Mouse (Mus musculus): Measurements from ENCODE around the gene Tlcd1. TPM values are rescaled to one million over a fixed set of nuclear protein-coding genes. Genes with fewer than 3 reads are reported as not detected.

Gene Tlcd1
- polyA plus RNA-seq, 1 experiment = 17.4 TPM

GRCm38 (mm10) chr11:78146707-78147543 lies 29.6 kb upstream of the Tlcd1 start:
- TF ChIP-seq POLR2AphosphoS2 (IDR thresholded peaks at IDR 0.05; ENCODE audit: insufficient read length, low read depth) (no peak), MAX (IDR thresholded peaks at IDR 0.05; ENCODE audit: low read depth) (no peak), TCF12 (IDR thresholded peaks at IDR 0.05; ENCODE audit: insufficient read depth, poor library complexity, severe bottlenecking) (no peak), TCF3 (IDR thresholded peaks at IDR 0.05; ENCODE audit: insufficient read length, low read depth) (no peak), CEBPB (IDR thresholded peaks at IDR 0.05; ENCODE audit: insufficient read depth, poor library complexity, severe bottlenecking) (no peak), USF1 (IDR thresholded peaks at IDR 0.05; ENCODE audit: low read depth) (no peak), SRF (IDR thresholded peaks at IDR 0.05; ENCODE audit: control insufficient read depth, insufficient read length, low read depth) (no peak), E2F4 (IDR thresholded peaks at IDR 0.05; ENCODE audit: insufficient read depth) (no peak), MYOD1 (IDR thresholded peaks at IDR 0.05; ENCODE audit: control insufficient read depth in 1 of 3, insufficient read length in 2 of 3, low read depth in 2 of 3) (no peak)
- H3K4me3 ChIP-seq = no peak overlapping the region
- H3K27me3 ChIP-seq (ENCODE audit: control insufficient read depth, insufficient read depth, insufficient read length) = no peaks in the 10 kb centered on the region

GRCm38 (mm10) chr11:78151161-78151560 lies 25.4 kb upstream of the Tlcd1 start:
- H3K79me2 ChIP-seq (ENCODE audit: control insufficient read depth, insufficient read depth) = no peaks in the 10 kb centered on the region
- H3K4me3 ChIP-seq = no peak overlapping the region
- peaks cover 9% of the 10 kb centered on the region for H3K36me3 ChIP-seq (ENCODE audit: control insufficient read depth, insufficient read depth)
- H3K4me2 ChIP-seq (ENCODE audit: low read depth) = no peak overlapping the region
- no peaks in the 10 kb centered on the region for H3K27me3 ChIP-seq (ENCODE audit: control insufficient read depth, insufficient read depth, insufficient read length)
- TF ChIP-seq POLR2A (IDR thresholded peaks at IDR 0.05; ENCODE audit: insufficient read length, low read depth) (no peak), TCF12 (IDR thresholded peaks at IDR 0.05; ENCODE audit: insufficient read depth, poor library complexity, severe bottlenecking) (no peak), USF1 (IDR thresholded peaks at IDR 0.05; ENCODE audit: low read depth) (no peak), MYOG (IDR thresholded peaks at IDR 0.05; ENCODE audit: control insufficient read depth in 1 of 3, insufficient read depth in 1 of 3, insufficient read length in 2 of 3, low read depth in 2 of 3) (no peak), POLR2AphosphoS2 (IDR thresholded peaks at IDR 0.05; ENCODE audit: insufficient read length, low read depth) (no peak), REST (IDR thresholded peaks at IDR 0.05; ENCODE audit: insufficient read depth, insufficient read length) (no peak), TCF3 (IDR thresholded peaks at IDR 0.05; ENCODE audit: insufficient read length, low read depth) (no peak), SRF (IDR thresholded peaks at IDR 0.05; ENCODE audit: control insufficient read depth, insufficient read length, low read depth) (no peak), CEBPB (IDR thresholded peaks at IDR 0.05; ENCODE audit: insufficient read depth, poor library complexity, severe bottlenecking) (no peak), E2F4 (IDR thresholded peaks at IDR 0.05; ENCODE audit: insufficient read depth) (no peak), MYOD1 (IDR thresholded peaks at IDR 0.05; ENCODE audit: control insufficient read depth in 1 of 3, insufficient read length in 2 of 3, low read depth in 2 of 3) (no peak), MAX (IDR thresholded peaks at IDR 0.05; ENCODE audit: low read depth) (no peak)
- no peak overlapping the region for H3ac ChIP-seq (ENCODE audit: control insufficient read depth, insufficient read length)

More at GRCm38 (mm10) chr11:78146707-78147543, 29.6 kb upstream of the Tlcd1 start:
- Histone ChIP-seq H3ac (ENCODE audit: control insufficient read depth, insufficient read length) (no peak overlapping the region), H3K36me3 (ENCODE audit: control insufficient read depth, insufficient read depth) (peaks cover 7% of the 10 kb centered on the region), H3K4me2 (ENCODE audit: low read depth) (no peak overlapping the region), H3K79me2 (ENCODE audit: control insufficient read depth, insufficient read depth) (peaks cover 6% of the 10 kb centered on the region)

GRCm38 (mm10) chr11:78152299-78153231 lies 23.9 kb upstream of the Tlcd1 start:
- TF ChIP-seq MYOG (IDR thresholded peaks at IDR 0.05; ENCODE audit: control insufficient read depth in 1 of 3, insufficient read depth in 1 of 3, insufficient read length in 2 of 3, low read depth in 2 of 3) (peak in 1 of 3 experiments; percentile 7), TCF3 (IDR thresholded peaks at IDR 0.05; ENCODE audit: insufficient read length, low read depth) (no peak)
- no peak overlapping the region for H3K4me2 ChIP-seq (ENCODE audit: low read depth)
- no peaks in the 10 kb centered on the region for H3K27me3 ChIP-seq (ENCODE audit: control insufficient read depth, insufficient read depth, insufficient read length)
- peaks cover 1% of the 10 kb centered on the region for H3K79me2 ChIP-seq (ENCODE audit: control insufficient read depth, insufficient read depth)
- H3ac ChIP-seq (ENCODE audit: control insufficient read depth, insufficient read length) = no peak overlapping the region
- H3K36me3 ChIP-seq (ENCODE audit: control insufficient read depth, insufficient read depth) = peaks cover 11% of the 10 kb centered on the region
- H3K4me3 ChIP-seq = no peak overlapping the region

GRCm38 (mm10) chr11:78153778-78154177 lies 22.7 kb upstream of the Tlcd1 start:
- Histone ChIP-seq H3K27me3 (ENCODE audit: control insufficient read depth, insufficient read depth, insufficient read length) (no peaks in the 10 kb centered on the region), H3ac (ENCODE audit: control insufficient read depth, insufficient read length) (no peak overlapping the region), H3K4me3 (no peak overlapping the region), H3K36me3 (ENCODE audit: control insufficient read depth, insufficient read depth) (peaks cover 23% of the 10 kb centered on the region), H3K4me2 (ENCODE audit: low read depth) (no peak overlapping the region), H3K79me2 (ENCODE audit: control insufficient read depth, insufficient read depth) (peaks cover 13% of the 10 kb centered on the region)
- no peak for TF ChIP-seq REST (IDR thresholded peaks at IDR 0.05; ENCODE audit: insufficient read depth, insufficient read length)
- no peak for TF ChIP-seq MAX (IDR thresholded peaks at IDR 0.05; ENCODE audit: low read depth)
- TF ChIP-seq MYOD1 (IDR thresholded peaks at IDR 0.05; ENCODE audit: control insufficient read depth in 1 of 3, insufficient read length in 2 of 3, low read depth in 2 of 3) = no peak
- no peak for TF ChIP-seq SRF (IDR thresholded peaks at IDR 0.05; ENCODE audit: control insufficient read depth, insufficient read length, low read depth)
- no peak for TF ChIP-seq POLR2A (IDR thresholded peaks at IDR 0.05; ENCODE audit: insufficient read length, low read depth)
- no peak for TF ChIP-seq TCF12 (IDR thresholded peaks at IDR 0.05; ENCODE audit: insufficient read depth, poor library complexity, severe bottlenecking)
